Mouse (Mus musculus): ENCODE measurements at regions not wholly inside any gene's neighbourhood (a gene's known extent, or its start where the extent isn't known, plus 50 kb on each side); places are given as distances from the start of the nearest gene placed in this dataset.
"Not testable (repeated sequence)": the region's sequence is repeated elsewhere in the genome, so short reads cannot be mapped to it uniquely, and the experiment has no call there.

GRCm38 (mm10) chr7:58310096-58310495 is 345.9 kb upstream of the Atp10a start:
- no peak for DNase-seq (ENCODE audit: low spot score)

- DNase-seq (ENCODE audit: low spot score) = no peak
Observed at GRCm38 (mm10) chr7:58322381-58322780, 333.6 kb upstream of the Atp10a start.

GRCm38 (mm10) chr7:58367384-58367783 is 288.6 kb upstream of the Atp10a start:
- DNase-seq (ENCODE audit: low spot score) = no peak

DNA sequence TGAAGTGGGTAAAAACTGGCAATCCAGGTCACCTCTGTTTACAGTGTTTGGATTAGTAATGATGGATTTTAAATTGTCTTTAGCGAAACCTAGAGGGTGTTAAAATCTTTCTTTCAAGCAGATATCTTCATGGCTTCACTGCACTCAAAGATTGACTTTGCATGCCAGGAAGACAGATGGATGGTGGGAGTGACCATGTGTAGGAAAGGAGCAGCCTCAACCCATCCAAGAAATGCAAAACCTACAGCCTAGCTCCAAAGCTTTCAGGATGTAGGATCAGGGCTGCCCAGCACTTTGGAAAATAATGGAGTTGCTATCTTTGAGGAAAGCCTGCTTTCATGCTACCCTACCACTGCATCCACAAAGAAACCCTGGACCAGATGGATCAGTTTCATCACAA is 272.6 kb upstream of the Atp10a start:
- DNase-seq (ENCODE audit: low spot score) = no peak

- DNase-seq (ENCODE audit: low spot score) = no peak
Observed at GRCm38 (mm10) chr7:58388326-58388725, 267.6 kb upstream of the Atp10a start.

- no peak for DNase-seq (ENCODE audit: low spot score)
Observed at GRCm38 (mm10) chr7:58392391-58393115, 263.4 kb upstream of the Atp10a start.

DNA sequence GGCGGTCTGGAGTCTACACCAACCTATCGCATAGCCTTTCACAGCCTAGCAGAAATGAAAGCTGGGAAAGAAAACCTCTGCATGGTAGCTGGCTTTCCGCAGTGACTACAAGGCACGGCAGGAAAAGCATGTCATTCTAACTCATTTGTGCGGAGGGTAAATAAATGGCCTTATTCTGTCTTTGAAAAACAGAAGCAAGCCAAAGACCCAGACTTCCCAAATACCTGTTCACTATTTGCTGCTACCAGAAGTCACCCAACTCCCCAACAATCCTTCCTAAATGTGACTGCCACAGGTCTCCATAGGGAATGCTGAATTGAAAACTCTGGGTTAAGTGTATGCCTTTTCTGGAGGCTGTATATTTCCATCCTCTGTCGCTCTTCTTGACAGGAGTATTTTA is 258.0 kb upstream of the Atp10a start:
- DNase-seq (ENCODE audit: low spot score) = no peak

DNA sequence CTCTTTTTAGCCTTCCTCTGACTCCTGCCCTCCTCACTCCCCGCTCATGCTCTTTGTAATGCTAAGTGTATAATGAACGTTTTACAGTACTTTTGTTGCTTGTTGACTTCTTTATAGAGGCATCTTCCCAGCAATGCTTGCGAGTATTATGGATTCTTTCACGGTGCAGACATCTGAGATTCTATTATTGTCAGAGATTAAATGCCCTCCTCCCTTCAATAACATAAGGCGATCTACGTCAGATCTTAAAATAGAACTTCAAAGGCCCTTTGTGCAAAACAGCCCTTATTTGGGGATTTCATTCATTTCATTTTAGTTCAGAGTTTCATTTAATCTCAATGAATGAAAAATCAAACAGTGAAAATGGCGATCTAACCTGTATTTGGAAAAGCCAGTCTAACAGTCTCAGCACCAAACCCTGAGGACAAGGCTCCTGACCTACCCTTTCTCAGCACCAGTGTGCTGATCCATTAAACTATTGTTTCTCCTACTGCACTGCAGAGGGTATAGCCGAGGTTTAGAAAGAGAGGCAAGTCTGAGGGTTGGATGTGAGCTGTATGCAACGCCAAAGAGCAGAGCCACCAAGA is 257.3 kb upstream of the Atp10a start:
- no peak for DNase-seq (ENCODE audit: low spot score)

DNA sequence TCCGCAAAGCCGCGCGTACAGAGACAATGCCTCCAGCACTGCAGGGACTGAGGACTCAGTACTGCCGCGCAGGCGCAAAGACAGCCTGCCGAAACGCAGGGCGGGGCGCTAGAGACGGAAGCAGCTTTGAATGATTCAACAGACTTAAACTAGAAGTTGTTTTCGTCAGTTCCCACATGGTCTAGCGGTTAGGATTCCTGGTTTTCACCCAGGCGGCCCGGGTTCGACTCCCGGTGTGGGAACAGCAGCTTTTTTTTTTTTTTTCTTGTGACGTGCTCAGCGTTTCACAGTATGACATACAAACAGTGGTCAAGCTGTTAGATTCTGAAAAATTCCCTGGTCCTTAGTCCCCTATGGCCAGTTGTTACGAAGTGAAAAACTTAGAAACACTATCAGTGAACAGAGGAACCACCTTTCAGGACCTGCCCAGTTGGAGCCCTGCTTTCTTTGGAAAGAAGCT is 256.8 kb upstream of the Atp10a start:
- DNase-seq (ENCODE audit: low spot score) = peak; percentile 91

DNA sequence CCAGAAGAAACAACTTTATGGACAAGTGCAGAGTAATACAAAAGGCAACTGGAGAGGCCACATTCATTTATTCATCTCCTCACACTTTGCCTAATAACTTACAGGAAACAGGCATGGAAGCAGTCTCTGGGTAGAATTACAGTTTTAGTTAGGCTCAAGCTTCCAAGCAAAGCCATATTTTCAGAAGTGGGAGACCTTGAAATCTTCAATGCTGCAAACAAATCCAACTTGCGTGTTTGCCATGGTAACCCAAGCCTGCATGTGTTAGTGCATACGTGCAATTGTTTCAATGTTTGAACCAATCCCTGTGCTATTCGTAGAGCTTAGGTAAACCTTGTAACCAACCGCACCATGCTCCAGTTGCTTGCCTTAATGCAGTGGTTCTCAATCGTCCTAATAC is 256.3 kb upstream of the Atp10a start:
- no peak for DNase-seq (ENCODE audit: low spot score)

DNA sequence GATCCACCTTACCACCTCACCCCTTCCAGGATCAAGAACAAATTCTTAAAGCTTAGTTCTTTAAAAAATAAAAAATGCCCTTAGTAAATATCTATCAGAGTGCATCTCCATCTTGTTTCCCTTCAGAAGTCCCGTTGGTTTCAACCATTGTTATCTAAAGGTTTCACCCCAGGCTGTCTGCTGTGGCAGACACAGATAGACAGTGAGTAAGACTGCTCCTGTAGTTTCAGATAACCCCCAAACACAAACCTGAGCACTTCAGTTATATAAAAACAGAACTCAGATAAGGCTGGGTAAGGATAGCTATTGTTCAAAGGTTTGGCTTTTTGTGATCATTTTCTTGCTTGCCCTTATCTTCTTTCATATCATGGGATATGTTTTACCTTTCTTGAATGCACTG is 255.4 kb upstream of the Atp10a start:
- DNase-seq (ENCODE audit: low spot score) = no peak

GRCm38 (mm10) chr7:58436888-58437625 is 218.9 kb upstream of the Atp10a start:
- DNase-seq (ENCODE audit: low spot score) = peak; percentile 48

- no peak for DNase-seq (ENCODE audit: low spot score)
Observed at GRCm38 (mm10) chr7:58442535-58443184, 213.3 kb upstream of the Atp10a start.

DNA sequence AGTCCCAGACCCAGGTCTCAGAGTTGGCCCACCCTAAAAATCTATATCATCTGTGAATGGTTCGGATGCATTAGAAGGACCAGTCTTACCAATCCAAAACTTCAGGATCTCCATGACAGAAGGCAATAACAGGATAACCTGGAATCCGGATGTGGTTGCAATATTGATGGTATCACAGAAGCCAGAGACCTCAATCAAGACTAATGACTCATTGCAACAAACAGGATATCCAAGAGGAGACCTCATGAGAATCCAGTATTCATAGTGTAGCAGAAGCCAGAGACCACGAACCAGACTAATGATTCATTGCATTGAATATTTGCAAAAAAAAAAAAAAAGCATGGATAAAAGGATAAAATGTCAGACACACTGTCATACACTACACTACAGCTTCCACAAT is 212.7 kb upstream of the Atp10a start:
- DNase-seq (ENCODE audit: low spot score) = no peak

- no peak for DNase-seq (ENCODE audit: low spot score)
Observed at GRCm38 (mm10) chr7:58445781-58446180, 210.2 kb upstream of the Atp10a start.

DNA sequence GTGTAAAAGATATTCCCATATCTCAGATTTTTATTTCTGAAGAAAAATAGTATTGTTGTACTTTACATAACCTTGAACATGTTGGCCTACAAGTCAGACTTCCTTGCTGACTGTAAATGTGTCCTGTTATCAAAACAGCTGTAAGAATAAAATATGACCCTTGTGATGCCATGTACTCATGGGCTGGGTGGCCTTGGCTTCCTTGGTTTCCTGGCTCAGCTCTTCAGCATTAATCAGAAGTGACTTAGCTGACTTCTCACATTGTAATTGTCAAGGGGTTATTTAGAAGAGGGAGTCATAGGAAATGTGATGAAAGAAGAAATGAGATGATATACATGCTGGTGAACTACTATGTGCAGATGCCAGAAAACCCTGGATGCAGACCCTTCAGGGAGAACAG is 209.7 kb upstream of the Atp10a start:
- DNase-seq (ENCODE audit: low spot score) = no peak

DNA sequence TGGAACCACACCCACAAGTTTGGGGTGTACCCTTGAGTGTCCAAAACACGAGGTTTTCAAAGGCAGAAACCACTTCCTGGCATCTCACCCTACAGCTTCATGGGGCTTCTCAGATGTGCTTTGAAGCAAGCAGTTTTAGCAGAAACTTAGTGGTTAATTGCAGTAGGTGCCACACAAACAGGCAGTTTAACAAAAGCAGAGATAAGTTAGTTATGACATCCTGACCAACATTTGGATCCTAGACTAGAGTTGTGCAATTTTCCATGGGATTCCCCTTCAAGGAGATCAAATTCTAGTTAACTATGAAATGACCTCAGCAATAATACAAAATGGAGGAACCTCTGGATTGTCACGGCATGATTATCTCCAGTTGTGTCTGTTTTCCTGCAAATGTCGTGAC is 207.2 kb upstream of the Atp10a start:
- DNase-seq (ENCODE audit: low spot score) = no peak

DNA sequence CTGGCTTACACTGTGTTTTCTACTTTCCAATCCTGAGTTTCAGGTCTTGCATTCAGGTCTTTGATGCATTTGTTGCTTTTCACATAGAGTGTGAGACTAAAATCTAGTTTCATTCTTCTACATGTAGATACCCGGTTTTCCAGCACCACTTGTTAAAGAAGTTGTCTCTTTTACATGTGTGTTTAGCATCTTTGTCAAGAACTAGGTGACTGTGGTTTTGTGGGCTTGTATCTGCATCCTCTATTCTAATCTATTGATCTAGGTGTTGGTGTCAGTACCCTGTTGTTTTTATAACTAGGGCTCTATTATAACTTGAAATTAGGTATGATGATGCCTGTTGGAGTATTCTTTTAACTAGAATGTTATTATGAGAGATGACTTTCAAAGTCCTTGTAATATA is 204.0 kb upstream of the Atp10a start:
- no peak for DNase-seq (ENCODE audit: low spot score)

DNA sequence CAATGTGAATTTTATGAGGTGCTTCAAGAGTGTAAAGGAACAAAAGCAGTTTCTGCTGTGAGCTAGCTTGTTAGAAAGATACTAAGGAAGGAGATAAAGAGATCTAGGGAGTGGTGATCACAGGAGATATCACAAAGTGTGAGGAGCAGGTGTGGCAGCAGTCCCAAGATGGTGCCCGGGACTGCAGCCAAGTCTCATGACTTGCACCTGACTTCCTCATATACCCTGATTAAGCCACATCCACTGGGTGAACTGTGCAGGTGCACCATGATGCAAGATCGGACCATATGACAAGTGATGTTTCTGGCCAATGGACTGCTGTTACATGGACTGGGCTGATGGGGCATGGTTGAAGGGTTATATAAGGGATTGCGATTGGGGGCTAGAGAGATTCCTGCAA is 197.8 kb upstream of the Atp10a start:
- not testable (repeated sequence) for DNase-seq (ENCODE audit: low spot score)

DNA sequence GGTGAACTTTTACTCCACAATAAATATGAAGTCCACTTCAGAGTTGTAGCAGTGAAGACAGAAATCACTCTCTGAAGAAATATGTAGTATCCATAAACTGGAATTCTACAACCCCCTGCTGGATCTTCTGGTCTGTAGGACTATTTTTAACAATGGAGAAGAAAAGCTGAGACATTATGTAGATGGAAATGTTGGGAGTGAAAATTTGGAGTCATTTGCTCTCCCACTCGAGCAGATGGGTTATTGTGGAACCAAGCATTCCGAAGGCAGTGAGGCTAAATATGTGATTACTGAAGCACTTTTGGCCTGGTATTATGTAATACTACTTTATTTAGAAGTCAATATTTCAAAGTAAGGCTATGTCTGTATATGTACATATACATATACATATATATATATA is 195.0 kb upstream of the Atp10a start:
- DNase-seq (ENCODE audit: low spot score) = no peak

DNA sequence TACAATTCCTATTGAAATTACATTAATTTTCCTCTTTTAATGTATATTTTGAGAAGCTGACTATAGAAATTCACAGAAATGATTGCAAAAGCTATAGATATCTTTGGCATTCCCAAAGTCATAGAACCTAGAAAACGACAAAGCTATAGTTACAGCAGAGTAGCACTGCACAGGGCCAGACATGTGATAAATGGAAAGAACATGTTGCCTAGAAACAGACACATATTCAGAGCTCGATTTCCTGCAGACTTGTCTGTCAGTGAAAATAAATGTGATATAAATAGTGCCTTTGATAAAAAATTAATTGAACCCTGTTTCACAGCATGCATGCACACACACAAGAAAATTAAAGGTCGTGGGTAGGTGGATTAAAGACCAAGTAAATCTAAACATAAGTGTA is 182.8 kb upstream of the Atp10a start:
- no peak for DNase-seq (ENCODE audit: low spot score)

- DNase-seq (ENCODE audit: low spot score) = no peak
Observed at GRCm38 (mm10) chr7:58475139-58475538, 180.8 kb upstream of the Atp10a start.

GRCm38 (mm10) chr7:58488250-58488649 is 167.7 kb upstream of the Atp10a start:
- DNase-seq (ENCODE audit: low spot score) = no peak

All from yolk sac, embryonic 10.5 days (tissue).